Mouse (Mus musculus): Measurements from ENCODE around the gene Prr23a2. TPM values are rescaled to one million over a fixed set of nuclear protein-coding genes. Genes with fewer than 3 reads are reported as not detected.

Gene Prr23a2
- polyA plus RNA-seq (2012; rRNA removed), result not detected in 2 replicates

DNA sequence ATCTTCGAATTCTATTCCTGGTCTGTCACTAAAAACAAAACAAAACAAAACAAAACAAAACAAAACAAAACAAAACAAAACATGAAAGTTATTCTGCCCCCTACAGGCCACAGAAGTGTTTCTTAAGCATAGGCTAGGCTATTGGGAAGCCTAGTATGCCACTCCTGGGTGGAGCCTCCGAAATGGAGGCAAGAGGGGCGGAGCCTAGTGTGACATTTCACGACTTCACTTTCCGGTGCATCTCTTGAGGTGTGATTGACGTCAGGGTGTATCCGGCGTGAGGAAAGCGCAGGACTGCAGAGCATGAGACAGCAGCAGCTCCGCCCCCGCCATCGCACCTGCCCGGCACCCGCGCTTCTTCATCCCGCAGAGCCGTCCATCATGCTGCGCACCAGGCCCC is at the start of gene Prr23a2:
Prr23a2 (plus strand) TSS at position 285 of the 400 bp plus-strand sequence.

DNA sequence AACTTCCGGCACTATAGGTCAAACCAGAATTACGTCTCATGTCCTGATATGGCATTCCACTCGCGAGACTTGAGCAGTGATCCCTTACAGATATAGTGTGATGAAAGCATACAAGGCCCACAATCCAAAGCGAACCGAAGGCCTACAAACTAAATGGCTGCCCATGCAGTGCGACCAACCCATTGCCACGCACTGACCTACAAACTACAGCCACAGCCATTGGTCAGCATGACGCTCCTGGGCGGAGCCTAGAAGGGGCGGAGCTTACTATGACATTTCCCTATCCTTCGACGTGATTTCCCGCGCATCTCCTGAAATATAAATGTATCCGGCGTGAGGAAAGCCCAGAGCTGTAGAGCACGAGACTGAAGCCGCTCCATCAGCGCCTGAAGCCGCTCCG is 14.2 kb upstream of the Prr23a2 start, which contains the start of gene Prr23a1:
Prr23a1 (plus strand) TSS at position 387 of the 400 bp plus-strand sequence.

DNA sequence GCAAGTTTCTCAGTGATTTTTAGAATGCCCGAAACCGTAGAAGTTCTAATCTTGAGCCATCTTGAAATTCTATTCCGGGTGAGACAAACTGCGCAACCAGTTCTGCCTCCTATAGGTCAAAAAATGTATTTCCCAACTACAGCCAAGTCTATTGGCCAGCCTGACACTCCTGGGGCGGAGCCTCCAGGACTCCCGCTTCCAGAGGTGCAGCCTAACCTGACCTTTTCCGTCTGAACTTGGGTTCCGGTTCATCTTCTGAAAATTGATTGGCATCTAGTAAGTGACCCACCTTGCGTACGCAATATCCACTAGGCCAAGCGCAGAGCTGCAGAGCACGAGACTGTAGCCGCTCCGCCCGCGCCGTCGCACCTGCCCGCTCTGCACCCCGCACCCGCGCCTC is 8.3 kb downstream of the Prr23a2 start, which contains the start of gene Prr23a3:
Prr23a3 (plus strand) TSS at position 197 of the 400 bp plus-strand sequence.

DNA sequence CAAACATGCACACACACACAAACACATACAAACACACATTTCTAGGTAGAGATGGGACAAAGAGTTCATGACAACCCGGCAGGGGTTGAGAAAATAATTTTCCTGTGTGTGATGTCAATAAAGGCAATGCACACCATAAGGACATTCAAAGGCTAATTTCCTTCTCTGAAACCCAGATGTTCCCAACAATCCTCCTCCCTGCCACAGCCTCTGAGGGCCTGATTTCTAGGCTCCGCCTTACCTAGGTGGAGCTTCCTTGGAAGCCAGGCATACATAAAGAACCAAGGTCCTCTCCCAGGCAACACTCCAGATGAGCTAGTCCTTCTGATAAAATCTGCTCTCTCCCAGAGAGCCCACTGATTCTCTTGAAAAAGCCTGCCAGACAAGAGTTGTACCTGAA is 46.5 kb downstream of the Prr23a2 start, which contains the start of gene 7420426K07Rik:
7420426K07Rik (plus strand) TSS at position 301 of the 400 bp plus-strand sequence.

Other genes starting within 250 kb of the Prr23a2 start
- not detected in 2 replicates for gene Prr23a1, start 14.0 kb upstream of the Prr23a2 start, polyA plus RNA-seq (2012; rRNA removed)
- gene Prr23a3, start 8.3 kb downstream of the Prr23a2 start, polyA plus RNA-seq (2012; rRNA removed), result not detected in 2 replicates
- gene 7420426K07Rik, start 46.6 kb downstream of the Prr23a2 start, polyA plus RNA-seq (2012; rRNA removed), result not detected in 2 replicates
- gene Foxl2, start 98.8 kb downstream of the Prr23a2 start, polyA plus RNA-seq (2012; rRNA removed), result 0.06 and 0.08 TPM in 2 replicates
- 0.39 and 0.51 TPM in 2 replicates for gene Faim, start 129.9 kb downstream of the Prr23a2 start, polyA plus RNA-seq (2012; rRNA removed)
- 0.10 and 0.13 TPM in 2 replicates for gene Gm1123, start 179.2 kb downstream of the Prr23a2 start, polyA plus RNA-seq (2012; rRNA removed)